Mouse (Mus musculus) hematopoietic stem cell, adult 5-6 weeks (primary cell): ENCODE results near the gene Spdl1. TPM values are rescaled to one million over a fixed set of nuclear protein-coding genes. Genes with fewer than 3 reads are reported as not detected.
A peak's percentile ranks its signal among the peaks of the same experiment; 100 is the strongest.

ENCODE experiments used
- ATAC-seq, 2 experiments: fragments of 125-278 bp in 1 of 2; replicated peaks in 1 of 2; 2 replicates each; pipeline ENCODE4 v1.8.0; 2016 to 2017; ENCODE audit warnings: inconsistent platforms in 2 of 2, mild to moderate bottlenecking in 2 of 2, moderate number of reproducible peaks in 2 of 2, low read depth in 1 of 2, moderate TSS enrichment in 1 of 2; ENCODE audit not compliant: low FRiP score in 2 of 2, poor library complexity in 2 of 2, severe bottlenecking in 2 of 2, insufficient read depth in 1 of 2, low TSS enrichment in 1 of 2
- total RNA-seq: library from RNA; stranded (forward); fragments of 172-1452, 232-1000 nt; gene quantifications from 2 replicates; pipeline ENCODE4 v1.2.3, GENCODE M21; 2017

Gene Spdl1
- total RNA-seq, 1 experiment from 2014 or later = 33.8 TPM

GRCm38 (mm10) chr11:34773304-34773895, 60.0 kb downstream of the Spdl1 start:
- no peak for ATAC-seq

- ATAC-seq = peak; percentile 78 to 82
Observed at GRCm38 (mm10) chr11:34771221-34771986, 62.0 kb downstream of the Spdl1 start.

GRCm38 (mm10) chr11:34770666-34771065, 62.8 kb downstream of the Spdl1 start:
- 0 out of 4 replicates have a peak, but pooled peaks of 1 of the 2 experiments have one; percentile 2 for ATAC-seq

- no peak for ATAC-seq
Observed at GRCm38 (mm10) chr11:34769946-34770345, 63.5 kb downstream of the Spdl1 start.

- ATAC-seq = peak in 1 of 2 experiments; percentile 46; a peak in 2 of 4 replicates
Observed at GRCm38 (mm10) chr11:34769396-34769795, 64.0 kb downstream of the Spdl1 start.

GRCm38 (mm10) chr11:34763739-34764361, 69.6 kb downstream of the Spdl1 start:
- no peak for ATAC-seq

- ATAC-seq = no peak; a peak in 1 of 4 replicates
Observed at GRCm38 (mm10) chr11:34762570-34763127, 70.8 kb downstream of the Spdl1 start.

- ATAC-seq = no peak
Observed at GRCm38 (mm10) chr11:34762125-34762524, 71.3 kb downstream of the Spdl1 start.

- ATAC-seq = no peak
Observed at GRCm38 (mm10) chr11:34759582-34759981, 73.9 kb downstream of the Spdl1 start.

Other genes with a start within 250 kb of the Spdl1 start
- 177 and 214 TPM in 2 replicates for gene Dock2, start 49.7 kb downstream of the Spdl1 start, total RNA-seq